Mouse (Mus musculus) urinary bladder, postnatal 25 days (tissue): ENCODE results near the gene Cx3cr1.

Experiments used
- DNase-seq: peaks from one replicate; pipeline ENCODE4 v3.0.0; 2022; ENCODE audit warnings: low spot score

Gene Cx3cr1

DNA sequence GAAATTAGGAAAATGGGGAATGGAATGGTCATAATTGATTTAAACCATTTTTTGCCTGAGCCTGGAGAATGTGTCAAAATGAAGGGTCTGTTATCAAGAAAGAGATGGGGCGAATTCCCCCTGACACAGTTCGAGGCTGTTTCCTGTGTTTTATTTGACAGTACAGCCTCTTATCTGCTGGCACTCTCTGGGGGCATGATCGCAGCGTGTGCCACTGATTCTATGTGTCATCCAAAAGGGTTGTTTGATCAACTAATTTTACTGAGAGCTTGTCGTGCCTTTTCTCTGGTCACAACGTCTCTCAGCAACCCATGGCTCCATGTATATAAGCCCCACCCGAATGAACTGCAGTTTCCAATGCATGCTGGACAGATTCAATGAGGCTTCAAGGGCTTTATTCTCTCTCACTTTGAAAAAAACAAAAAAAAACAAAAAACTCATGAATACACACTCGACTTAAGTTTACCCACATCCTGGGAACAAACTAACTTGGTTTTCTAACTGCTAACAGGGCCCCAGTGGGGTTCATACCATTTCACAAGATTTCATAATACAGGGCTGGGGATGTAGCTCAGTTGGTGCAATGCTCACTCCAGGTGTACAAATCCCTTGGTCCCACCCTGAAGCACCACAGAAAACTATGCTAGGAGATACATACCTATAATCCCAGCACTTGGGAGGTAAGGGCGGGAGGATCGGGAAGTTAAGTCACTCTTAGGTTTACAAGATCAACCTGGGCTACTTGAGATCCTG, 76.4 kb downstream of the Cx3cr1 start:
- DNase-seq = no peak

DNA sequence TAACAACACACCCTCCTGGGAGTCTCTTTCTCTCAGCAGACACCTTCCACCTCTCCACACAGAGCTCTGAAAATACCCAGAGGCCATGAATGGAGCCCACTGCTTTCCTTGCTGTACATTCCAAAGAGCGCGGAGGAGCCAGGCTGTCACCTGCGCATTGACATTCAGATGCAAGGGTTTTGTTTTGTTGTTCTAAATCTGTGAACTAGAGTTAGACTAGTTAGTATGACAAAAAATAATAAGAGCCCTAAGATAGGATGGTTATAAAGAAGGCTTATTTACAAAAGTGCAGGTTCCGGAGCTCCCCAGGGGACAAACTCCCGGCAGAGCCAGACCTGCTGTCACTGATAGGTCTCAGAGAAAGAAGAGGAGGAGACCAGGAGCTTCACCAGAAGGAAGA, 78.4 kb downstream of the Cx3cr1 start:
- DNase-seq = no peak

DNA sequence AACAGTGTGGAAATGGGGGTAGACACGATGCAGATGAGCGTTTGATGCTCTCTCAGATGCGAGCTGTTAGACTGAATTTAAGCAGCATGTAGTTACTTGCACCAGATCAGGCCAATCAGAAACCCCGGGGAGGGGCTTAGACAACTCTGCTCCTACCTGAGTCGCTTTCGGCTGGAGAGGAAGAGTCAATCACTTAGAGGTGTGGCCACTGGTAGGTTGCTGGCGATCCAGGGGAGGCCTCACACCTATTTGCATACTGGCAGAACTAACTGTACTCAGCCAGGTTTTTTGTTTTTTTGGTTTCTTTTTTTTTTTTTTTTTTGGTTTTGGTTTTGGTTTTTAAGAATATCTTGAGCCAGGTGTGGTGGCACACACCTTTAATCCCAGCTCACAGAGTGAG, 81.4 kb downstream of the Cx3cr1 start:
- no peak for DNase-seq

DNA sequence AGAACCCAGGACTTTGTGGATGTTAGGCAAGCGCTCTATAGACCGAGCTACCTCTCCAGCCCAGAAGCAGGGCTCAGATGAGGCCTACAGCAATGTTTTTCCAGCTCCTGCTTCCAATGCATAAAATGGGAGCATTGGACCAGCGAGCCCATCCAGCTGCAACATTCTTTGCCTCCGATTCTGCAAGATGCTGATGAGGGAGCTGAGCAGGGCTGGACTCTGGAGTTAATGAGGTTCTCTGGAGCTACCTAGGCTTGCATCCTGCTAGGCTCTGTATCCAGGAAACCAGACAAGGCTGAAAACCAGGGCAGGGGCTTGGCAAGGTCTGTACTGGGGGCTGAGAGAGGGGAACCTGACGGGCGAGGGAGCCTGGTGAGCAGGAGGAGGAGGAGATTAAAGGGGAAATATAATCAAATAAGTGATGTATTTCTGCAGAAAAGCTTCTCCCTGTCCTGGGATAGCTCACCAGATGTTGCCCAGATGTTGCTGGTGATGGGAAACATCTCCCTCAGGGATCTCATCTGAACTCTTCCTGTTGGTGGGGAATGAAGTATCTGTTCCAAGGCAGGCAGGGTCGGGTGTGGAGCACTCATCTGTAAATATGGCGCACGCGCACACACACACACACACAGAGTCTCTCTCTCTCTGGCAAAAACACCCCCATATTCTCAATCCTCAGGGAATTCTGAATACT, 83.7 kb downstream of the Cx3cr1 start:
- DNase-seq = no peak

DNA sequence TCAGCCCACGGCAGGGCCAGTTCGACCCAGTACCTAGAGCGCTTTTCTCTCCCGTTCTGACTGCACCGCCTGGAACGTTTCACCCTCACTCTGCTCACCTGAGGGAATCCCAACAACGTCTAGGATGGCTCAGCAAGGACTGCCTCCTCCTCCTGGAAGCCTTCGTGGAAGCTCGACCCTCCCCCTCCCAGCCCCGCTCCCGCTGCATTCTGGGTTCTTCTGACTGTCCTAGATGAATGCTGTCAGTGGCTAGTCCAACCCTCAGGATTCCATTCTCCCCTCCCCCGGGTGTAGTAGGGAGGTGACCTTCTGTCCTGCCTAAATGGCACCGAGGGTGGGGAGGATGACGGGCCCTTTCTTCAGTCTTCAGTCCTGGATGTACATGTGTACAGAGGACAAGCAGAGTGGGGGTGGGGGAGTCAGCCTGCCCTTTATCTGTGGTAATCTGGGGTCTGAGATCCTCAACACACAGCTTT, 85.1 kb downstream of the Cx3cr1 start, which contains the start of gene Csrnp1:
Gene Csrnp1, minus strand, starts transcription at position 123 of the 476 bp plus-strand sequence.
- no peak for DNase-seq

DNA sequence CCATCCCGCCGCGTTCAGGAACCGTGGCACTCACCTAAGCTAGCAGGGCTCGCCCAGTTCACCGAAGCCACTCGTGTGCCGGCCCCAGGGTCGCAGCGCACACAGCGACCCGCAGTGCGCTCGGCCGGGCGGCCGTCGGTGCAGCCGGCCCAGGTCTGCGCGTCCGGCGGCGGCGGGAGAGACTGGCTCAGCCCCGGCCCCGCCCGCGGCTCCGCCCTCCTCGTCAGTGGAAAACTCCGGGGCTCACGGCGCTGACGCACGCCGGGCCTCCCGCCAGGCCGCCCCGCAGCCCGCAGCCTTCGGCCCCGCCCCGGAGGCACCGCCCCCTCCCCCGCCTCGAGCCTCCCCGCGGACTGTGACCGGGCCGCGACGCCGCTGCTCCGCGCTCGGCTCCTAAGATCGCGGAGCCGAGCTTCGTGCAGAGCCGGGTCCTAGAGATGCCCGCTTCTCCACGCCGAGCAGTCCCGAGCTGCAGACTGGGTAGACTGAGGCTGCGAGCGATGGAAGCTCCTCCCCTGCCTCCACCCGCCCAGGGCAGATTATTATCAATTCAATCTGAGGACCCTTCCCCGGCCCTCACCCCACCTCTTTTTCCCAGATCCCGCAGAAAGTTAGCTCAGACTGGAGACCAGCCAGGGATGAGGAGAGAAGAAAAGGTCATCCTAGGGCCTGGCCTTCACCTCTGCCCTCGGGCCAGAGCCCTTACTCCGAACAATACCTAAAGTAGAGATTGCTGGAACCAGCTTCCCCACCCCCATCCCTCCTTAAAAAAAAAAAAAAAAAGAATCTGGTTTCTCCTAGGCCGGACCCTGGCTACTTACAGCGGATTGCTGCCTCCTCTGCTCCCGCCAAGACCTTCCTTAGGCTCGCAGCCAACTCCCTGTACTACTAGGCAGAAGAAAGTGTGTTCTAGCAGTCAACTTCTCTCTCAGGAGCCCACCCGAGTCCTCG, 85.8 kb downstream of the Cx3cr1 start:
- DNase-seq = peak; percentile 90

DNA sequence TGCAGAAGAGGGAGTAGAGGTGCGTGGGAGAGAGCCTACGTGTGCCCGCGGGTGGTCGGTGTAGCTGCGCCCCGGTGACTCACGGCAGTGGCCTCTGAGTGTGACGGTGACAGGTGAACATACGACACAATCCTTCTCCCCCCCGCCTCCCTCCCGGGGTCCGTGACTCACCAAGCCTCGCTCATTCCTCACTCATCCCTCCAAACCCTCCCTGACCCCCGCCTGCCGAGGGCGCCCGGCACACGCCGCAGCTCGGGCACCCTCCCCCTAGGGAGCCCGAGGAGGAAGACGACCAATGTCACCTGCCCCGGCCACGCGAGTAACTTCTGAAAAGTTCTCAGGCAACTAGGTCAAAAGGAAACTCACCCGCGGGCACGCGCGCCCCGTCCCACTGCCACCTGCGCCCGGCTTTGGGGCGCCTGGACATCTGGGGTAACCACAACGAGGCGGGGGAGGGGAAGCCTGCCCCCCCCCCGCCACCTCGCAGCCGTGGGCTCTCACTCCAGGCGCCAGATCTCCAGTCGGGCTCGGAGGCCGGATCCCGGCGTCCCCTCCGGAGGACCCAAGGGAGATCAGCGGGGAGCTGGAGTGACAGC, 86.6 kb downstream of the Cx3cr1 start:
- peak; percentile 61 for DNase-seq

DNA sequence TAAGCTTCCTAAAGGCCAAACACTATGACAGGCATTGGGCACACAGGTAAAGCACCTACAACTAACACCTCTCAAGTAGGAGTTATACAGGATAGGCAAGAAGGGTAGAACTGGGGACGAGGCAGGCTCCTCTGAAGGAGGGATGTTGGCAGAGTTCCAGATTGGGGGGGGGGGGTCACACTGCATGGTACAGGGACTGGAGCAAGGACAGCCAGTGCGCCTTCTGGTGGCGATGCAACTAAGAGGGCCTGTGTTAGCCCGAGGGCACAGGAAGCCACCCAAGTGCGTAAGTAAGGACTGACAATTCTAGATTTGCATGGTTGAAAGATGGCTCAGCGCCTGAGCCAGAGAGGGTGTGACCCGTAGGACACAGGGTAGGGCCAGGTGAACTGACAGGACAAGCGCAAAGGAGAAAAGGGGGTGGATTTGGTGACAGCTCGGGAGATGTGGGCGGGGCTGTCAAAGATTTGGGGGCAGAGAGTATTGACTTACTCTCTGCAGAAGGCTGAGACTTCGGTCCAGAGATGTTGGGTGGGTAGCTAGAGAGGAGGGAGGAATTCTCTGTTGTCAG, 87.4 kb downstream of the Cx3cr1 start:
- DNase-seq = no peak

DNA sequence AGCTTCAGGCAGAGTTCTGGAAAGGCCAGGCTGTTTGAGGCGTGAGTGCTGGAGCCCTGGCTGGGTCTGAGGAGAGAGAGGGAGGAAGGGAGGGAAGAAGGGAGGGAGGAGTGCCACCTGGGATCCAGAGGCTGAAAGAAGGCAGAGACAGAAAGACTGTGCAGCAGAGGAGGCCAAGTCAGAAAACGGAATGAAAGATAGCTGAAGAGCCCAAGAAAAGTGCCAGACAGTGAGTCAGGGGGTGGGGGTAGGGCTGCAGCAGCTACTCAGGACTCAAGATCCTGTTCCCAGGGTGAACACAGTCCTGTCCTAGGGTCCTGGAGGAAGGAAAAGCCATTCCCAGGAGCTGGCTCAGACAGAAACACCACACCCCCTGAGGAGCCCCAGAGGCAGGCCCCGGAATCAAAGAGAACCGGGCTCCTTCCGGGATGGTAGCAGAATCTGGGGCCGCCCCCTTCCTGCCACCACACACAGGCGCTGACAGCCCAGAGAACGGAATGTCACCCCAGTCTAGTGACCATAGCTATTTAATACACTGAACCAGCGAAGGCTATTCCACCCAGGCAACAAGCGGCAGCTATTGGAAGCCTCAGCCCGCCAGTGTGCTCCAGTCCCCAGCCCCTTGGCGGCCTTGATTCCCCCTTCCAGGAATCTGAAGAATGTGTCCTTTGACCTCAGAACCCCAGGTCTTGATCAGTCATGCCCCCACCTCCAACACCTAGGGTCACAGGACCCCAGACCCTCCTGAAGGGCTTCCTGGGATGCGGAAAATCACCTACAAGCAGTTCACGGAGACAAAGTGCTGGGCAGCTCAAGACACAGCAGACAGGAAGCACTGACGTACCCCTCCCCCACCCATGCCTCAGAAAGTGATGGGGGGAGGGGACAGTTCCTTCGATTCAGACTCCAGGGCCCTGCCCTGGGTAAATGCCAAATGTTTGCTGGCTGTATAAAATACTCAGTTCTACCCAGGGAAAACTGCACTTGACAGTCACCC, 88.2 kb downstream of the Cx3cr1 start:
- DNase-seq = peak; percentile 57

DNA sequence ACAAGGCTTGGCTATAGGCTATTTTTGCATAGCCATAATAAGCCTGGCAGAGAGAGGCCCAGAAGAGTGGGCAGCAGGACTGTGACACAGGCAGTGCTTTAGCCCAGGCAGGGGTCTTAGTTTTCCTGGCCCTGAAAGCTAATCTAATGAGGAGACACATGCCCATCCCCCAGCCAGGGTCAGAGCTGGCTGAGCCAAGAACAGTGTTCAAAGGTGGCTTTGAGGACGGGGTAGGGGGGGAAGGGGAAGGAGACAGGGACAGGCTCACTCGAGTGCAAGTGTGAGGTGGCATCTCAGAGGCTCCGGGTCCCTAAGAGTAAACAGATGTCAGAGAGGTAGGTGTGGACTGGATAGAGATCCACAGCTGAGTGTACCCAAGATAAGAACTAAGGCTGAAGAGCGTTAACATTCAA, 88.9 kb downstream of the Cx3cr1 start:
- DNase-seq = no peak

DNA sequence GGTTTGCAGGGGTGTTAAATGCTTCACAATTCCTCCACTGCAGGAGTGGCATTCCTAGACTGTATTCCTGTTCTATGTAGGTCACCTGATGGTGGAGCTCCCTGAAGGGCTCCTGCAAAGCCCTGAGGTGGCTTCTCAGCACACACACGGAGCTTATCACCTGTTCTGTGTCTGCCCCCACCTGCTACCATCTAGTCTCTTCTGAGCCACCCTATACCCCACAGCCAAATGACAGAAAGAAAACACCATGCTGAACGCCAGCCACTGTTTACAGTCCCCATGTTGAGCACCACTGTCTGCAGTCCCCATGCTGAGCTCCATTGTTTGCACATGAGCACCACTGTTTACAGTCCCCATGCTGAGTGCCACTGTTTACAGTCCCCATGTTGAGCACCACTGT, 89.9 kb downstream of the Cx3cr1 start:
- no peak for DNase-seq

DNA sequence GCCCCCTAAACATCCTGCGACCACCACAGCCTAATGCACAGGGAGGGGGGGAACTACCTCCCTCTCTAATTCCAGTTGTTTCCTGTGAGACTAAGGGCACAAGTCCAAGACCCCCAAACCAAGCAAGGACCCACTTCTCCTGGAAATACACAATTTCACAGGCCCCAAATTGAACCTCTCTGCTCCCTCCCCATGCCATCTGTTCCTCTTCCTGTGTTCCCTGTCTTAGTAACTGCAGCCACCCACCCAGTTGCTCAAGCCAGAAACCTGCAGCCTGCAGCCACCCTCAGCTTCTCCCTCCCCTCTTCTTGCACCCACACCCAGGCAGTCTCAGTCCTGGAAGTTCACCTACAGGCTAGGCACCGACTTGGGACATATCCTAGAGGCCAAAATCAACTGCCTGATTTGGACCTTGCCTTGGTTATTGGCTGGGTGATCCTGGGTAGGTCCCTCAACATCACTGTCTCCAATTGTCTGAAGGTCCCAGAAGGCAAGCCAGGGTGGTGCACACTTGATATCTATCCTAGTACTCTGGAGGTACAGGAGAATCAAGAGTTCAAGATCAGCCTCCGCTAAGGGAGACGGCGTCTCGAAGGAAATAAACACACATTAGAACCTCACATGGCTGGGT, 90.8 kb downstream of the Cx3cr1 start:
- no peak for DNase-seq

DNA sequence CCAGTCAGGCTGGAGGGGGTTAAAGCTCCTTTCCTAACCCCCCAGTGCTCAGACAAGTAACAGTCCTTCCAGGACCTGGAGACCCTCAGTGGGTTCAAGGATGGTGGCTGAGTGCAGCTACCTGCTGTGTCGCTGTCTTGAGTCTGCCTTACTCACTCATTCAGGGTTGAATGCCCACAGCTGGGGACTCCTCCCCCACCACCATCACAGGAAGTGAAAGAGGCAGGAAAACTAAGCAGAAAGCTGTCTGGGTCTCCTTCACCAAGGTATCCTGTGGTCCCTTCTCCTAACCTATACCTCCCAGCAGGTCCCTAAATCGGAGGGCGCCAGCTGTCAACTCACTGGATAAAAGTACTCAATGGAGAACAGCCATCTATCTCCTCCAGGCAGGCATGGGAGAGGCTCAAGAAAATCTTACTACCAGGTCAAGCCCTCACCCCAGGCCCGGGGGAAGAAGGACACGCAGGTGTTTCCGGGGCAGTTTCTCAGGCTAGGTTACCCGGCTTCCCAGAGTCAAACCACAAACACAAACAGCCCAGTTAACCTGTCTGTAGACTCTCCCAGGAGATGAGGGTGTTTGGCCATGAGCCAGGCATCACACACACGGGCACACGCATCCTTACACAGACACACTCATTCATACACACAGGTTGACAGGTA, 91.4 kb downstream of the Cx3cr1 start:
- DNase-seq = no peak

DNA sequence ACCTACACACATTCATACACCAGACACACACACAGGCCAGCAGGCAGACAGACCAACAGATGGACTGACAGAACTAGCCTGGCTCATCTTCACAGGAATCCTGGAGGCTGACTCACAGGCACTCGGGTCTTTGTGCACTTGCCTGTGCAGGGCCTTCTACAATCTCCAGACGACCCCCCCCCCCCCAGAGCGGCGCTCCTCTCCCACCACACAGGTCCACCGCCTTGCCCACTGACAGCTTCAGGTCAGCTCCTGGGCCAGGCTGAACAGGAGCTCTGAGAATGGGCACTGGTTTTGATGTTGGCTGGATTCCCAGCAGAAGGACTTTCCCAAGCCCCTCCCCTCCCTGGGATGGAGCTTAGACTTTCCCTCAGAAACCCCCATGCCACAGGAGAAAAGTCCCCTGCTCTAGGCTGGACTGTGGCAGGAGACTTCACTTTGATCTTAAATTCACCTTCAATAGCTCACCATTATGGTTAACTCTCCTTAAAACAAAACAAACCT, 92.1 kb downstream of the Cx3cr1 start:
- DNase-seq = no peak

DNA sequence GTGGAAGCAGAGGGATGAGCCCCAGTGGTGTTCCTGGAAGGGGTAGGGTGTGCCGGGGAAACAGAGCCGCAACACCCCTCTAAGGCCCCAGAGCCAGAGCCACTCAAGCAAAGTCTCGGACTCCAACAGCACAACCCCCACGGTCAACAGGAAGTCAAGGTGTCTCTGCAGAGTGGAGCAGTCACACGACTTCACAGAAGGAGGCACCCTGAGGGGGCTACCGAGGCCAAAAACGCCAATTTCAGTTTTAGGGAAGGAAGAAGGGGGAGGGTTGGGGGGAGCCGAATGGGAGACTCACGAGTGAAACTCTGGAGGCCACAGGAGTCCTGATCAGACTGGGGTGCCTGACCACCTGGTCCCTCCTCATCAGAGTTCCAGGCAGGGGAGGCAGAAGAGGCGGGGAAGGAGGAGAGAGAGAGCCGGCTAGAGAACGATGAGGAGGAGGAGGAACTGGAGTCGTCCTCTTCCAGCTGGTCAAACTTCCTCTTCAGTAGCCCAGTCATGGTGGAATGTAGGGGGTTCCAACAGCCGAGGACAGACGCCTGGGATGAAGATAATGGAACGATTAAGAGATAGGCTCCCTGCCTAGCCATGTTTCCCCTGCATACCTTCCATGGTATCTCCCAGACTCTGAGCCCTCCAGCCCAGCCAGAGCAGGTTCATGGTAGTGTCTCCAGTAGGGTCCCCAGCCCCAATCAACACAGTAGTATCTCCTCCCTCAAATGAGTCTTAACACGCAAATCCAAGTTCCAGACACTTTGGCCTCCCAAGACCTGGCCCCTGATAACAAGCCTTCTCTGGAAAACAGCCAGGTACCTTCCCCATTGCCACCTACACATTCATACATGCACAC, 92.7 kb downstream of the Cx3cr1 start:
- no peak for DNase-seq

DNA sequence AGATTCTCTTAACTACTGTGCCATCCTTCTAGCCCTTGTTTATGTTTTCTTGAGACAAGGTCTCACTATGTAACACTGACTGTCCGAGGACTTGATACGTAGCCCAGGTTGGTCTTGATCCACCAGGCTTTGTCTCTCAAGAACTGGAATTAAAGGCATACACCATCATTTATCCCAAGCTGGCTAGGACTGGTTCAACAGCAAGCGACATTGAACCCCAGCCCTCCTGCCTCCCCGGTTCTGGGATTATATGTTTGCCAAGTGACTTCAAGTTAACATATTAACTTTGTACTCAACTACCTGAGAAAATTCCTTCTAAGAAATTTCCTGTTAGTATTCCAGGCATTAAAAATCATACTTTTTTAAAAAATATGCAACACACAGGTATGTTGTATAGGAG, 94.4 kb downstream of the Cx3cr1 start:
- DNase-seq = no peak

DNA sequence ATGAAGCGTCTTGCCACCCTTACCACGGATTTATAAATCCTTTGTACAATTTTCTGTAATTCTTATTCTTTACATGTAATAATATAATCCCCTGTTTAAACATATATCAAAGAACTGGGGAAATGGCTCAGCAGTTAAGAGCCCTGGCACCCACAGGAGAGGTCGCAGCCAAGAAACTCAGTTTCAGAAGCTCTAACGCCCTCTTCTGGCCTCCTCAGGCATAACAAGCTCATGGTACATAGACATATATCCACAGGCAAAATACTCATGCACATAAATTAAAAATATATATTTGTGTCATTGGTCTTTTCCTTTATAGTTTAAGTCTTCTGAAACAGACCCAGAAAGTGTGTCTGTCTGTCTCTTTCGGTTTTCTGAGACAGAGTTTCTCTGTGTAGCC, 95.1 kb downstream of the Cx3cr1 start:
- no peak for DNase-seq

DNA sequence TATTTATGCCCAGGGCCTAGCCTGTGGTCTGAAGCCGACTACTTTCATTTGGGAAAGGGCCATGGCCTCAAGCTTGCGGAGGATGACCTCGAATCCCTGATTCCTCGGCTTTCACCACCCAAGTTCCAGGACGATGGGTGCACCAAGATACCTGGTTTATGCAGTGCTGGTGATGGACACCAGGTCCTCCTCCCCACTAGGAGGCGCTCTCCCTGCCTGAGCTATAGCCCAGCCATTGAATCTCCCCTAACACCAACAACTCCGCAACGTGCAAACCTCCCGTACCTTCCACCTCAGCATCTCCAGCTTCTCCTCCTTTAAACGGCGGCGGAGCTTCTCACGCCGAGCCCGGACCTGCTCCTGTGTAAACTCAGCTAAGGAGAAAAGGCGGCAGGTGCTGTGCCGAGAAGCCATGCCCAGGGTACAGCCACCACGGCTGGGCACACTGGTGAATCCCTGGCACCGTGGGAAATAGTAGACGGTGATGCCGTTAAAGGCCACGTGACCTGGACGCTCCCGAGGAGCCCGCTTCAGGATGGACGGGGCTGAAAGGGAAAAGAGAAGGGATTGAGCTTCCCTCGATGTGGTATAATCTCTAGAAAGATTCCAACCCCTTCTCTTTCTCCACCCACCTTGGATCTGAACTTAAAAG, 95.7 kb downstream of the Cx3cr1 start:
- no peak for DNase-seq
